ENCODE assay signal across 8 mouse cellular contexts in genomic region chr4:135857597-135858186, GRCm38 (mm10). TPM values are rescaled to one million over a fixed set of nuclear protein-coding genes. Genes with fewer than 3 reads are reported as not detected.
A peak's percentile ranks its signal among the peaks of the same experiment; 100 is the strongest.
DNase-seq lines count a peak whose midpoint lies in the region; ATAC-seq and TF ChIP-seq lines count a peak whose summit lies in the region.

No protein-coding gene starts in this region.

- no peaks in the 10 kb centered on the region for H3K36me3 ChIP-seq in kidney, postnatal 0 days (ENCODE audit: insufficient read depth, low read length)
- 0 out of 2 replicates have a peak, but pooled peaks cover 5% of the 10 kb centered on the region for H3K36me3 ChIP-seq in embryonic facial prominence, embryonic 12.5 days
- H3K36me3 ChIP-seq in intestine, postnatal 0 days (ENCODE audit: control insufficient read depth, insufficient read depth): peaks cover 4% of the 10 kb centered on the region; the same call in 1 of the 2 replicates
- no peaks in the 10 kb centered on the region for H3K36me3 ChIP-seq in neural tube, embryonic 14.5 days (ENCODE audit: control insufficient read depth, insufficient read depth, low read length)

- no peak for DNase-seq in kidney, postnatal 0 days (ENCODE audit: low spot score)
- no peak for DNase-seq in kidney, adult 8-10 months
- no peak for DNase-seq in left cerebral cortex, adult 9 months (ENCODE audit: low spot score in 2 of 2)
- DNase-seq in ovary, postnatal 10 days (ENCODE audit: low spot score): no peak
- no peak for DNase-seq in kidney, postnatal 14 days

- peaks cover 28% of the 10 kb centered on the region for H3K4me1 ChIP-seq in kidney, postnatal 0 days (replicated peaks; ENCODE audit: insufficient read depth, low read length)
- peaks cover 29% of the 10 kb centered on the region for H3K4me1 ChIP-seq in embryonic facial prominence, embryonic 12.5 days
- H3K4me1 ChIP-seq in intestine, postnatal 0 days (replicated peaks; ENCODE audit: control insufficient read depth, insufficient read depth, low read length): peaks cover 4% of the 10 kb centered on the region; the same call in 1 of the 2 replicates
- H3K4me1 ChIP-seq in neural tube, embryonic 14.5 days (ENCODE audit: control insufficient read depth, insufficient read depth, low read length): peaks cover 25% of the 10 kb centered on the region

- no peak for ATAC-seq in kidney, postnatal 0 days (replicated peaks; ENCODE audit: low FRiP score, low read depth)
- no peak for ATAC-seq in embryonic facial prominence, embryonic 12.5 days (ENCODE audit: insufficient number of reproducible peaks, insufficient read depth, low FRiP score, low TSS enrichment)
- ATAC-seq in intestine, postnatal 0 days: no peak
- ATAC-seq in neural tube, embryonic 14.5 days (ENCODE audit: low read depth): no peak

- no peaks in the 10 kb centered on the region for H3K27me3 ChIP-seq in kidney, postnatal 0 days (ENCODE audit: insufficient read depth, low read length)
- H3K27me3 ChIP-seq in embryonic facial prominence, embryonic 12.5 days: no peaks in the 10 kb centered on the region
- no peaks in the 10 kb centered on the region for H3K27me3 ChIP-seq in intestine, postnatal 0 days (replicated peaks; ENCODE audit: control insufficient read depth, insufficient read depth, low read length)
- no peaks in the 10 kb centered on the region for H3K27me3 ChIP-seq in neural tube, embryonic 14.5 days (ENCODE audit: control insufficient read depth, insufficient read depth, low read length)

- H3K4me2 ChIP-seq in kidney, postnatal 0 days (ENCODE audit: low read length): peak overlapping the region; percentile 69
- peak overlapping the region; percentile 70 for H3K4me2 ChIP-seq in embryonic facial prominence, embryonic 12.5 days (replicated peaks)
- H3K4me2 ChIP-seq in intestine, postnatal 0 days (replicated peaks; ENCODE audit: low read depth): peak overlapping the region; percentile 74
- peak overlapping the region; percentile 76 for H3K4me2 ChIP-seq in neural tube, embryonic 14.5 days (ENCODE audit: low read depth, low read length)

- H3K9me3 ChIP-seq in kidney, postnatal 0 days (replicated peaks; ENCODE audit: low read length): no peaks in the 10 kb centered on the region
- H3K9me3 ChIP-seq in embryonic facial prominence, embryonic 12.5 days: no peaks in the 10 kb centered on the region
- no peaks in the 10 kb centered on the region for H3K9me3 ChIP-seq in intestine, postnatal 0 days (ENCODE audit: control insufficient read depth)
- no peaks in the 10 kb centered on the region for H3K9me3 ChIP-seq in neural tube, embryonic 14.5 days (ENCODE audit: control insufficient read depth, low read length)

- WGBS in kidney, postnatal 0 days: 2% methylated on average over 7 of the region's 7 CpGs
- 9% methylated on average over 7 of the region's 7 CpGs for WGBS in embryonic facial prominence, embryonic 12.5 days
- 4% methylated on average over 7 of the region's 7 CpGs for WGBS in intestine, postnatal 0 days
- 15% methylated on average over 7 of the region's 7 CpGs for WGBS in neural tube, embryonic 14.5 days

- H3K9ac ChIP-seq in kidney, postnatal 0 days (ENCODE audit: low read depth, low read length): peak overlapping the region; percentile 52; the same call in 1 of the 2 replicates
- H3K9ac ChIP-seq in embryonic facial prominence, embryonic 12.5 days: peak overlapping the region; percentile 98
- H3K9ac ChIP-seq in intestine, postnatal 0 days (ENCODE audit: low read depth, low read length): 0 out of 2 replicates have a peak overlapping the region, but pooled peaks have one; percentile 2
- H3K9ac ChIP-seq in neural tube, embryonic 14.5 days (replicated peaks; ENCODE audit: low read depth, low read length): peak overlapping the region; percentile 86; the same call in 1 of the 2 replicates

- peak overlapping the region; percentile 96 for H3K4me3 ChIP-seq in kidney, postnatal 0 days (replicated peaks; ENCODE audit: low read depth, low read length)
- peak overlapping the region; percentile 92 for H3K4me3 ChIP-seq in embryonic facial prominence, embryonic 12.5 days
- H3K4me3 ChIP-seq in intestine, postnatal 0 days (ENCODE audit: low read depth, low read length): peak overlapping the region; percentile 94
- H3K4me3 ChIP-seq in neural tube, embryonic 14.5 days (ENCODE audit: low read depth, low read length): peak overlapping the region; percentile 93

- no peak for TF ChIP-seq CTCF in kidney, postnatal 0 days (IDR thresholded peaks at IDR 0.05; ENCODE audit: low read depth)
- TF ChIP-seq CTCF in intestine, postnatal 0 days (IDR thresholded peaks at IDR 0.05; ENCODE audit: low read depth): no peak

- no peak overlapping the region for H3K27ac ChIP-seq in kidney, postnatal 0 days
- H3K27ac ChIP-seq in embryonic facial prominence, embryonic 12.5 days: no peak overlapping the region
- H3K27ac ChIP-seq in intestine, postnatal 0 days (ENCODE audit: low read depth, low read length): no peak overlapping the region
- no peak overlapping the region for H3K27ac ChIP-seq in neural tube, embryonic 14.5 days (ENCODE audit: low read depth, low read length)

RNA-seq across cellular contexts. Expression of gene Srsf10, which starts 2.1 kb away (rescaled TPM):
- 192 and 194 TPM in 2 replicates for polyA plus RNA-seq in kidney, postnatal 0 days (2015; fragmentation: Nextera tagmentation; extraction: Ambion mirVana)
- polyA plus RNA-seq in embryonic facial prominence, embryonic 12.5 days (2016; fragmentation: Nextera tagmentation; extraction: Ambion mirVana): 342 and 361 TPM in 2 replicates
- polyA plus RNA-seq in intestine, postnatal 0 days (2015; fragmentation: Nextera tagmentation; extraction: Ambion mirVana): 84.2 and 89.2 TPM in 2 replicates
- 219 and 228 TPM in 2 replicates for polyA plus RNA-seq in neural tube, embryonic 14.5 days (2014; fragmentation: Nextera tagmentation; extraction: Ambion mirVana)

RNA-seq across cellular contexts. Expression of gene Pnrc2, which starts 16.0 kb away (rescaled TPM):
- polyA plus RNA-seq in kidney, postnatal 0 days (2015; fragmentation: Nextera tagmentation; extraction: Ambion mirVana): 190 and 194 TPM in 2 replicates
- polyA plus RNA-seq in embryonic facial prominence, embryonic 12.5 days (2016; fragmentation: Nextera tagmentation; extraction: Ambion mirVana): 177 and 187 TPM in 2 replicates
- 103 and 114 TPM in 2 replicates for polyA plus RNA-seq in intestine, postnatal 0 days (2015; fragmentation: Nextera tagmentation; extraction: Ambion mirVana)
- 85.7 and 100 TPM in 2 replicates for polyA plus RNA-seq in neural tube, embryonic 14.5 days (2014; fragmentation: Nextera tagmentation; extraction: Ambion mirVana)

RNA-seq across cellular contexts. Expression of gene Cnr2, which starts 37.5 kb away (rescaled TPM):
- 0.68 and 0.70 TPM in 2 replicates for polyA plus RNA-seq in kidney, postnatal 0 days (2015; fragmentation: Nextera tagmentation; extraction: Ambion mirVana)
- polyA plus RNA-seq in embryonic facial prominence, embryonic 12.5 days (2016; fragmentation: Nextera tagmentation; extraction: Ambion mirVana): 0.19 and 0.38 TPM in 2 replicates
- polyA plus RNA-seq in intestine, postnatal 0 days (2015; fragmentation: Nextera tagmentation; extraction: Ambion mirVana): 0.14 and 0.24 TPM in 2 replicates
- 0.13 and 0.15 TPM in 2 replicates for polyA plus RNA-seq in neural tube, embryonic 14.5 days (2014; fragmentation: Nextera tagmentation; extraction: Ambion mirVana)

Comparison
In these comparisons a context has a peak if more than half of its experiments do, and no peak if none do; other contexts are left out.
1. H3K9ac ChIP-seq: peak in every context shown above with its lines; median percentile 98 in embryonic facial prominence, embryonic 12.5 days; 86 in neural tube, embryonic 14.5 days; 52 in kidney, postnatal 0 days; 2 in intestine, postnatal 0 days.